Mouse (Mus musculus) heart, postnatal 0 days (tissue): ENCODE data around the gene Flrt1. TPM values are rescaled to one million over a fixed set of nuclear protein-coding genes. Genes with fewer than 3 reads are reported as not detected.

Experiments used
- ATAC-seq: fragments of 200-750 bp; cut with Nextera tagmentation; 2 replicates; pipeline ENCODE4 v1.8.0; 2017; ENCODE audit warnings: low read depth, moderate number of reproducible peaks, moderate library complexity; ENCODE audit not compliant: insufficient read depth
- DNase-seq: peaks from one replicate; pipeline ENCODE4 v3.0.0-alpha.2; 2016; ENCODE audit warnings: low spot score
- H3K27ac ChIP-seq: fragments of 300-500 bp; sonication (generic); 2 replicates; pipeline ENCODE4 v1.5.1; 2014; ENCODE audit warnings: low read depth, mild to moderate bottlenecking
- H3K27me3 ChIP-seq: fragments of 300-500 bp; sonication (generic); 2 replicates; pipeline ENCODE4 v1.6.1; 2014; ENCODE audit warnings: low read length, mixed read lengths; ENCODE audit not compliant: control insufficient read depth, insufficient read depth
- H3K36me3 ChIP-seq: fragments of 300-500 bp; sonication (generic); replicated peaks from 2 replicates; pipeline ENCODE4 v1.6.1; 2014; ENCODE audit warnings: low read length, mixed read lengths; ENCODE audit not compliant: control insufficient read depth, insufficient read depth
- H3K4me1 ChIP-seq: fragments of 300-500 bp; sonication (generic); 2 replicates; pipeline ENCODE4 v1.6.1; 2014; ENCODE audit warnings: antibody characterized with exemption; ENCODE audit not compliant: control insufficient read depth, insufficient read depth
- H3K4me2 ChIP-seq: fragments of 300-500 bp; sonication (generic); 2 replicates; pipeline ENCODE4 v1.6.1; 2014; ENCODE audit warnings: low read depth, mild to moderate bottlenecking, low read length, moderate library complexity
- H3K4me3 ChIP-seq: fragments of 300-500 bp; sonication (generic); 2 replicates; pipeline ENCODE4 v1.5.1; 2014; ENCODE audit warnings: low read depth, low read length
- H3K9ac ChIP-seq: fragments of 300-500 bp; sonication (generic); replicated peaks from 2 replicates; pipeline ENCODE4 v1.6.1; 2014; ENCODE audit warnings: low read depth, low read length, mixed read lengths
- H3K9me3 ChIP-seq: fragments of 300-500 bp; sonication (generic); replicated peaks from 2 replicates; pipeline ENCODE4 v1.6.1; 2016; ENCODE audit warnings: low read length; ENCODE audit not compliant: control insufficient read depth
- CTCF ChIP-seq: IDR thresholded peaks from 2 replicates; pipeline ENCODE4 v1.5.1; 2016; ENCODE audit warnings: antibody characterized with exemption, control low read depth, low read depth
- EP300 ChIP-seq: IDR thresholded peaks from 2 replicates; pipeline ENCODE4 v1.6.1; 2016; ENCODE audit warnings: antibody characterized with exemption, low read depth
- WGBS: fragments of 180-500 bp; shearing (Covaris S2); extraction: QIAGEN DNeasy Blood & Tissue Kit; methylation state at CpG from one replicate; pipeline ENCODE4 v1.1.7; 2014; 5-methylcytosine and 5-hydroxymethylcytosine counted together
- polyA plus RNA-seq: library from polyadenylated mRNA; unstranded; fragments of >200 nt; fragmentation: Nextera tagmentation; extraction: Ambion mirVana; gene quantifications from 2 replicates; pipeline ENCODE4 v1.2.1, GENCODE M21; 2015
- total RNA-seq: library from RNA; depleted of rRNA; stranded (reverse); fragments of >200 nt; gene quantifications from 2 replicates; pipeline ENCODE4 v1.2.3, GENCODE M21; 2014; ENCODE audit warnings: low replicate concordance

Flrt1 gene
- total and polyA plus RNA-seq, 2 experiments from 2014 or later = 0.23 to 1.0 TPM

GRCm38 (mm10) chr19:7136714-7137498 lies 31.4 kb upstream of the Flrt1 start:
- Histone ChIP-seq H3K4me2 (no peak overlapping the region), H3K36me3 (no peaks in the 10 kb centered on the region), H3K4me1 (peaks cover 35% of the 10 kb centered on the region), H3K27ac (peak overlapping the region; percentile 81), H3K4me3 (no peak overlapping the region), H3K27me3 (0 out of 2 replicates have a peak, but pooled peaks cover 3% of the 10 kb centered on the region), H3K9ac (no peak overlapping the region), H3K9me3 (no peaks in the 10 kb centered on the region)
- DNase-seq (no peak), ATAC-seq (no peak)
- TF ChIP-seq EP300 (no peak), CTCF (no peak)
- WGBS = 37% methylated on average over 14 of the region's 14 CpGs

- no peak overlapping the region for H3K4me2 ChIP-seq
- TF ChIP-seq CTCF (no peak), EP300 (no peak)
- H3K9me3 ChIP-seq = no peaks in the 10 kb centered on the region
- H3K4me1 ChIP-seq = peaks cover 35% of the 10 kb centered on the region
- no peak overlapping the region for H3K9ac ChIP-seq
- H3K27me3 ChIP-seq = 0 out of 2 replicates have a peak, but pooled peaks cover 3% of the 10 kb centered on the region
- ATAC-seq (peak; percentile 80), DNase-seq (no peak)
- no peak overlapping the region for H3K4me3 ChIP-seq
- 30% methylated on average over 9 of the region's 9 CpGs for WGBS
- H3K36me3 ChIP-seq = no peaks in the 10 kb centered on the region
- H3K27ac ChIP-seq = peak overlapping the region; percentile 81
Measured at GRCm38 (mm10) chr19:7136016-7136415, 30.5 kb upstream of the Flrt1 start.

- H3K27me3 ChIP-seq = 0 out of 2 replicates have a peak, but pooled peaks cover 3% of the 10 kb centered on the region
- peaks cover 40% of the 10 kb centered on the region for H3K4me1 ChIP-seq
- H3K9ac ChIP-seq = no peak overlapping the region
- peak overlapping the region; percentile 81 for H3K27ac ChIP-seq
- no peak overlapping the region for H3K4me3 ChIP-seq
- H3K36me3 ChIP-seq = no peaks in the 10 kb centered on the region
- peak; percentile 57 for ATAC-seq
- no peak overlapping the region for H3K4me2 ChIP-seq
- 3% methylated on average over 7 of the region's 9 CpGs for WGBS
- no peaks in the 10 kb centered on the region for H3K9me3 ChIP-seq
- TF ChIP-seq EP300 = no peak
- TF ChIP-seq CTCF = no peak
- DNase-seq = peak; percentile 68
Measured at GRCm38 (mm10) chr19:7135525-7135924, 30.0 kb upstream of the Flrt1 start.

GRCm38 (mm10) chr19:7134631-7135091 lies 29.1 kb upstream of the Flrt1 start:
- Histone ChIP-seq H3K27me3 (0 out of 2 replicates have a peak, but pooled peaks cover 3% of the 10 kb centered on the region), H3K9ac (no peak overlapping the region), H3K4me1 (peaks cover 48% of the 10 kb centered on the region), H3K9me3 (no peaks in the 10 kb centered on the region), H3K4me2 (no peak overlapping the region), H3K27ac (peak overlapping the region; percentile 81), H3K36me3 (no peaks in the 10 kb centered on the region), H3K4me3 (no peak overlapping the region)
- TF ChIP-seq EP300 = no peak
- no peak for TF ChIP-seq CTCF
- no peak for DNase-seq
- WGBS = 27% methylated on average over 17 of the region's 17 CpGs
- ATAC-seq = no peak

GRCm38 (mm10) chr19:7133436-7133835 lies 27.9 kb upstream of the Flrt1 start:
- no peak for TF ChIP-seq CTCF
- no peak for TF ChIP-seq EP300
- Histone ChIP-seq H3K4me2 (no peak overlapping the region), H3K9me3 (no peaks in the 10 kb centered on the region), H3K27ac (no peak overlapping the region), H3K4me3 (no peak overlapping the region), H3K9ac (no peak overlapping the region), H3K4me1 (peaks cover 55% of the 10 kb centered on the region), H3K27me3 (0 out of 2 replicates have a peak, but pooled peaks cover 3% of the 10 kb centered on the region), H3K36me3 (no peaks in the 10 kb centered on the region)
- no peak for DNase-seq
- 86% methylated on average over 9 of the region's 9 CpGs for WGBS
- ATAC-seq = no peak
